Mouse (Mus musculus) spleen, postnatal 14 days (tissue): ENCODE measurements around the gene Tsen34.

Experiments used
- DNase-seq, 2 experiments: peaks; one replicate each; pipeline ENCODE4 v3.0.0; 2021 to 2022; ENCODE audit warnings: low spot score in 2 of 2

Tsen34 gene

GRCm38 (mm10) chr7:3692382-3692986, at the start of gene Tsen34:
Gene Tsen34 (plus strand): TSS chr7:3692863.
- no peak for DNase-seq

DNA sequence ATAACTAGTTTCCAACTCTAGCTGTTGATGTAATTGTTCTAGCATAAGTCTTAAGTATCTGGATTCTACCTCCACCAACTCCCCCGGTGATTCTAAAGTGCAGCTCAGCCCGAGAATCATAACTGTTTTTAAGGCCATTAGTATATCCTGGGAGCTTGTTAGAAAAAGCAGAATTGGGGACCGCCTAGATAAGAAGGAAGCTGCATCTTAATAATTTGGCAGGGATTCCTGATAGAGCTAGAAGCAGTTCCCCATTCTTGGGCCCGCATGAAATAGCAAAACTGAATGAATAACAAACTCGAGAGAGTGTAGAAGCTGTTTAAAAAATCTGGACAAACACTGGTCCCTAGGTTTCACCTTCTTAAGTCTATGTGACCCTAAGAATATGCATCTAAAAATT, 49.3 kb upstream of the Tsen34 start:
- DNase-seq = no peak

GRCm38 (mm10) chr7:3643843-3644242, 48.8 kb upstream of the Tsen34 start:
- DNase-seq = no peak

DNA sequence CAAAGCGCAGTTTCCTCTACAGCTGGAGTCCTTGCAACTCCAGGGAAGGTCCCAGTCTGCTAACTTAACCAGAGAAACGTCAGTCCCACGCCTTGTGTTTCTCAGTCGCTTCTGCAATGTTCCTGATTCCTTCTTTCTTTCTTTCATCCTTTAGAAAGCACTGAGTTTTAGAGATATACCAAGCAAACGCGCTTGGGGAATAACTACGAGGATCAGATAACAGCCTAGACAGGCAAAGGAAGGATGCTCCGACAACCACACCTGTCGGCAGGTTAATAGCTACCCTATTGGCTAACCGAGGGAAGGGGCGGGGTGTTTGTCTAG, 48.4 kb upstream of the Tsen34 start:
- DNase-seq = peak; percentile 87 to 89

DNA sequence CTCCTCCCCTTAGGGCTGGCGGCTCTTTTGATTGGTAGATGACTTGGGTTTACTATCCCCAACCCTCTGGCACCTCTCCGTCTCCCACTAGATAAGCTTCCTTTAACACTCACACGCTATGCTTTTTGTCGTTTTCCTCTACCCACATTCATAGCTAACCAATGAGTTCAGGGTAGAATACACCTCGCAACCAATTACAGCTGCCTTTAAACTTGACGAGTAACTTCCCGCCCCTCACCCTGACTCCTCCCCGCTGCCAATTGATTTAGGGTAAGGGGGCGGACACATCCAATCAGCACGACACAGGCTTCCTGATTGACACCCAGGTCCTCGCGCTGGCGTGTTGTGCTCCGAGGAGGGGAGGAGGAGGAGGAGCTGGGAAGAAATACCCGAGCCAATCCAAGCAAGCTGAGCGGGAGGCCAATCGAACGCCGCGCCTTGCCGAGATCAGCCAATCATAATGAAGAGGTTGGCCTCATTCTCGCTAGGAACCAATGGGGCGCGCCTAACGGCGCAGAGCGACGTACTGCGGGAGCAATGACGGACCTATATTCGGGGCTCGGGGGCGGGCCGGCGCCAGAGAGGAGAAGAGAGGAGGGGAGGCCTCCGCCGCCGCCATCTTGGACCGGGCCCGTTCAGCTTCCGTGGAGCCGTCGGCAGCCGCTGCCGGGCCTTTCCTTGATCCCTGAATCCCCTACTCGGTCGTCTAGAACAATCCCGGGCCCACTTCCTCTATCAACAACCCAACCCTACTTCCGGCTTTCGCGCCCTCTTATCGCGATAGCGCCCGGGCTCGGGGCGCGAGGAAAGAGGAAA, 47.8 kb upstream of the Tsen34 start, which contains the start of gene Cnot3:
TSS of gene Cnot3 (plus strand) at position 597 of the 816 bp plus-strand sequence.
- peak; percentile 92 to 93 for DNase-seq

DNA sequence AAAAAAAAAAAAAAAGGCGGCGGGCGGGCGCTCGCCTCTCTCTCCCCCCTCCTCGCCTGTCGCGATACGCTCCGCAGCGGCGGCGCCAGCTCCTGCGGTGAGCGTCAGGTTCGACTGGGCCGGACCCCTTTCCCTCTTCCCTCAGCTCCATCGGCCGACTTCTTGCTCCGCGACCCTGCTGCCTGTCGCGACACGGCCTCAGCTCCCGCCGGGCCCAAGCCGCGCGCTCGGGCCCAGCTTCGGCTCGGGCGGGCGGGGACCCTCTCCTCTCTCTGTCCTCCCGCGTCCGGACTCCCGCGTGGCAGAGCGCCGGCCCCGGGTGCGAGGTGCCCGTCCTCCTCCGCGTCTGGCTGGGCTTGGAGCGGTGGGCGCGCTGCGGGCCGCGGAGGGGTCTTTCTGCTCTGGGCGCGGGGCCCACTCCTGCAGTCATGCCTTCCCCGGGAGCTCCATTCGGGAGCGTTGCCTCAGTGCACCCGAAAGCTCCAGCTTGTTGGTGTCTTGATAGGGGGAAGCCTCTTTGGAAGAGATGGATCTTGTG, 47.1 kb upstream of the Tsen34 start:
- no peak for DNase-seq

DNA sequence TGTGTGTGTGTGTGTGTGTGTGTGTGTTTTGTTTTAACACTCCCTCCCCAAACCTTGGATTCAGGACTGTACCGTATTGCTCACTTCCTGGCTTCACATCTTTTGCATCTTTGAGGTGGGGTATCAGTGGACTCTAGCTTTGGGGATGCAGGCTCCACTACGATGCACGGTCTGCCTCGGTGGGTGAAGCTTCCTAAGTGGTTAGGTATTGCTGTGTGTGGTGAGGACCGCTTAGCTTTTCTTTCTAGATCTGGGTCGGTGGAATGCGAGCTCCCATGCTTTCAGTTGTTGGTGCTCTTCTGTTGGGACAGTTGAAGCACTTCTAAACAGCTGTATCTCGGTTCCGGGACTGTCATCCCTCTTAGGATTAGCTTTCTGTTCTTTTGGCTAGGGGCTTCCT, 46.5 kb upstream of the Tsen34 start:
- DNase-seq = no peak

DNA sequence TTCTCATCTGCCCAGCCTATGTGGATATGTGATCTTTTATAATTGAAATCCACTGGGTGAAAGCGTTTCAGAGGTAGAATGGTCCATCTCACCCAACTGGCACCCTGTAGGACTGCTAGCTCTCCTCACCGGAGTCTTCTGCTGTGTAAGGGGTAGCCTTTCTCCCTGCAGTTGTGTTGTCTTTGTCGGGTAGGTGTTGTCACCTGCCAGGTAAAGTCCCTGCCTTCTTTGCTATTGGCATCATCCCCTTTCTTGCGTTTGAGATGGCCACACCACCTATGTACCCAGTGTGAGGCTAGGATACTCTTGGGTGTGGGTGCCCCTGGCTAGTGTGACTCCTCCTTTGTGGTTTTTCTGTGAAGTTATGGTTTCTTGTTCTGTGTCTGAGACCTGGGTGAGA, 46.0 kb upstream of the Tsen34 start:
- DNase-seq = no peak

- DNase-seq = no peak
Observed at GRCm38 (mm10) chr7:3656966-3657365, 35.7 kb upstream of the Tsen34 start.

GRCm38 (mm10) chr7:3658578-3658977, 34.1 kb upstream of the Tsen34 start:
- DNase-seq = no peak

- DNase-seq = no peak
Observed at GRCm38 (mm10) chr7:3664524-3665214, 28.0 kb upstream of the Tsen34 start.

GRCm38 (mm10) chr7:3665215-3666114, 27.2 kb upstream of the Tsen34 start, which contains the start of gene Leng1:
Gene Leng1 (minus strand): TSS chr7:3665840.
- peak; percentile 84 to 86 for DNase-seq

- DNase-seq = no peak
Observed at GRCm38 (mm10) chr7:3666921-3667391, 25.7 kb upstream of the Tsen34 start.

GRCm38 (mm10) chr7:3674507-3675227, 18.0 kb upstream of the Tsen34 start:
- peak; percentile 59 to 80 for DNase-seq

DNA sequence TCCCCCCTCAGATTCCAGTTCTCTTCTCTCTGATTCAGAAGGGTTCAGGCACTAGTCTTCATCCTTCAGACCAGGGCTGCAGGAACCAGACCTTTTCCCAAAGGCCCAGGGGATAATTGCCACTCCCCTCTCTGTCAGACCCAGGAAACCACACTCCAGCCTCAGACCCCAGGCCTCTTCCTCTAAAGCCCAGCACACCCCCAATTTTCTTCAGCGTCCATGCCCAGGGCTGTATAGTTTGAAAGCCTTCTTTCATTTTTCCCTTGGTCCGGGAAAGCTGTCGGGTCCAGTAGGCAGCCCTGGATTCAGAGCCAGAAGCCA, 17.5 kb upstream of the Tsen34 start:
- no peak for DNase-seq

- no peak for DNase-seq
Observed at GRCm38 (mm10) chr7:3676371-3676770, 16.3 kb upstream of the Tsen34 start.

- no peak for DNase-seq
Observed at GRCm38 (mm10) chr7:3677342-3677741, 15.3 kb upstream of the Tsen34 start, which contains the start of gene Tmc4. Gene Tmc4 (minus strand): TSS chr7:3677553.

- no peak for DNase-seq
Observed at GRCm38 (mm10) chr7:3683908-3684550, 8.6 kb upstream of the Tsen34 start.

DNA sequence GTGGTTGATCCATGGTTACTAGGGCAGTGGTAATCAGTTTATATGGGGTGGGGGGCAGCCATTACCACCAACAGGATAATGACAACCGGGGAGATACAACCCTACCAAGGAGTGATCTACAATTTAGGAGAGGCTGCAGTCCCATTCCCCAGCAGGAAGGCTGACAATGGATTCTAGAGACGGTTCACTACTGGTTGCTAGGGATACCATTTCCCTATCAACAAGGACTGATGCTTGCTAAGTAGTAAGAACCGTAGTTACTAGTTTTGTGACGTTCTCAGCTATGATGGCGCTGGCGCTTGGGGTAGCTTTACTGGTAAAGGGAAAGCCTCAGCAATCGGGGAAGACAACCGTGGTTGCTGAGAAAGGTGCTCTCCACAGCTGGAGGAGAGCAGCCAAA, 8.0 kb upstream of the Tsen34 start:
- no peak for DNase-seq
